Mouse (Mus musculus) lung, postnatal 0 days (tissue): ENCODE measurements at regions not wholly inside any gene's neighbourhood (a gene's known extent, or its start where the extent isn't known, plus 50 kb on each side); places are given as distances from the start of the nearest gene placed in this dataset.

ENCODE experiments used
- ATAC-seq: fragments of 200-750 bp; cut with Nextera tagmentation; 2 replicates; pipeline ENCODE4 v1.8.0; 2017; ENCODE audit warnings: moderate library complexity
- DNase-seq: peaks from one replicate; pipeline ENCODE4 v3.0.0-alpha.2; 2016; ENCODE audit warnings: low spot score
- H3K27ac ChIP-seq: fragments of 300-500 bp; sonication (generic); 2 replicates; pipeline ENCODE4 v1.5.1; 2014; ENCODE audit warnings: antibody characterized with exemption, mild to moderate bottlenecking, low read length, mixed read lengths
- H3K27me3 ChIP-seq: fragments of 300-500 bp; sonication (generic); replicated peaks from 2 replicates; pipeline ENCODE4 v1.6.1; 2014; ENCODE audit warnings: low read length, mixed read lengths; ENCODE audit not compliant: insufficient read depth
- H3K36me3 ChIP-seq: fragments of 300-500 bp; sonication (generic); 2 replicates; pipeline ENCODE4 v1.6.1; 2014; ENCODE audit warnings: low read length, mixed read lengths; ENCODE audit not compliant: insufficient read depth
- H3K4me1 ChIP-seq: fragments of 300-500 bp; sonication (generic); 2 replicates; pipeline ENCODE4 v1.6.1; 2014; ENCODE audit warnings: antibody characterized with exemption, low read depth, low read length, mixed read lengths; ENCODE audit not compliant: insufficient read depth
- H3K4me2 ChIP-seq: fragments of 300-500 bp; sonication (generic); replicated peaks from 2 replicates; pipeline ENCODE4 v1.6.1; 2014; ENCODE audit warnings: low read depth, mild to moderate bottlenecking, low read length, moderate library complexity, mixed read lengths
- H3K4me3 ChIP-seq: fragments of 300-500 bp; sonication (generic); 2 replicates; pipeline ENCODE4 v1.5.1; 2014; ENCODE audit warnings: low read depth, low read length
- H3K9ac ChIP-seq: fragments of 300-500 bp; sonication (generic); replicated peaks from 2 replicates; pipeline ENCODE4 v1.6.1; 2014; ENCODE audit warnings: low read depth, mild to moderate bottlenecking
- H3K9me3 ChIP-seq: fragments of 300-500 bp; sonication (generic); 2 replicates; pipeline ENCODE4 v1.6.1; 2016; ENCODE audit warnings: low read length, mixed read lengths
- CTCF ChIP-seq: IDR thresholded peaks from 2 replicates; pipeline ENCODE4 v1.5.1; 2016; ENCODE audit warnings: antibody characterized with exemption, mild to moderate bottlenecking
- EP300 ChIP-seq: IDR thresholded peaks from 2 replicates; pipeline ENCODE4 v1.6.1; 2016; ENCODE audit warnings: antibody characterized with exemption, mild to moderate bottlenecking, control low read depth
- WGBS: fragments of 180-500 bp; shearing (Covaris S2); extraction: QIAGEN DNeasy Blood & Tissue Kit; methylation state at CpG from one replicate; pipeline ENCODE4 v1.1.7; 2014; 5-methylcytosine and 5-hydroxymethylcytosine counted together

GRCm38 (mm10) chr2:115467936-115468335, 113.6 kb upstream of the BC052040 start:
- TF ChIP-seq EP300, result no peak
- no peak for TF ChIP-seq CTCF
- no peak overlapping the region for H3K9ac ChIP-seq
- H3K36me3 ChIP-seq, result no peaks in the 10 kb centered on the region
- H3K27ac ChIP-seq, result no peak overlapping the region
- ATAC-seq (no peak), DNase-seq (no peak)
- H3K4me1 ChIP-seq, result no peaks in the 10 kb centered on the region
- H3K9me3 ChIP-seq, result no peaks in the 10 kb centered on the region
- H3K27me3 ChIP-seq, result no peaks in the 10 kb centered on the region
- 76% methylated on average over 6 of the region's 6 CpGs for WGBS
- H3K4me2 ChIP-seq, result no peak overlapping the region
- H3K4me3 ChIP-seq, result no peak overlapping the region

- ATAC-seq (no peak), DNase-seq (no peak)
- no peaks in the 10 kb centered on the region for H3K9me3 ChIP-seq
- H3K9ac ChIP-seq, result no peak overlapping the region
- H3K4me2 ChIP-seq, result no peak overlapping the region
- no peak for TF ChIP-seq CTCF
- TF ChIP-seq EP300, result no peak
- 65% methylated on average over 7 of the region's 7 CpGs for WGBS
- no peaks in the 10 kb centered on the region for H3K27me3 ChIP-seq
- H3K4me3 ChIP-seq, result no peak overlapping the region
- H3K4me1 ChIP-seq, result no peaks in the 10 kb centered on the region
- no peaks in the 10 kb centered on the region for H3K36me3 ChIP-seq
- H3K27ac ChIP-seq, result no peak overlapping the region
Measured at GRCm38 (mm10) chr2:115468471-115468909, 113.0 kb upstream of the BC052040 start.

GRCm38 (mm10) chr2:115469165-115469821, 112.2 kb upstream of the BC052040 start:
- 67% methylated on average over 6 of the region's 6 CpGs for WGBS
- H3K4me1 ChIP-seq, result no peaks in the 10 kb centered on the region

GRCm38 (mm10) chr2:115472393-115472792, 109.1 kb upstream of the BC052040 start:
- ATAC-seq (no peak), DNase-seq (peak; percentile 47)
- Histone ChIP-seq H3K9ac (no peak overlapping the region), H3K4me3 (no peak overlapping the region), H3K4me1 (no peaks in the 10 kb centered on the region), H3K27me3 (no peaks in the 10 kb centered on the region), H3K36me3 (no peaks in the 10 kb centered on the region), H3K4me2 (no peak overlapping the region), H3K9me3 (no peaks in the 10 kb centered on the region), H3K27ac (no peak overlapping the region)
- WGBS, result 59% methylated on average over 2 of the region's 2 CpGs
- no peak for TF ChIP-seq EP300
- no peak for TF ChIP-seq CTCF

More at GRCm38 (mm10) chr2:115469165-115469821, 112.2 kb upstream of the BC052040 start:
- Histone ChIP-seq H3K4me3 (no peak overlapping the region), H3K4me2 (no peak overlapping the region), H3K9ac (no peak overlapping the region), H3K9me3 (no peaks in the 10 kb centered on the region), H3K36me3 (no peaks in the 10 kb centered on the region), H3K27me3 (no peaks in the 10 kb centered on the region), H3K27ac (no peak overlapping the region)
- ATAC-seq (no peak), DNase-seq (no peak)
- TF ChIP-seq CTCF, result no peak
- TF ChIP-seq EP300, result no peak

- H3K4me3 ChIP-seq, result no peak overlapping the region
- WGBS, result 52% methylated on average over 13 of the region's 13 CpGs
- no peak overlapping the region for H3K9ac ChIP-seq
- DNase-seq (peak; percentile 85), ATAC-seq (peak; percentile 95)
- H3K27me3 ChIP-seq, result no peaks in the 10 kb centered on the region
- H3K27ac ChIP-seq, result no peak overlapping the region
- H3K4me2 ChIP-seq, result peak overlapping the region; percentile 19; the same call in 1 of the 2 replicates
- H3K36me3 ChIP-seq, result no peaks in the 10 kb centered on the region
- no peaks in the 10 kb centered on the region for H3K4me1 ChIP-seq
- TF ChIP-seq EP300 (no peak), CTCF (no peak)
- no peaks in the 10 kb centered on the region for H3K9me3 ChIP-seq
Measured at GRCm38 (mm10) chr2:115483418-115484288, 97.9 kb upstream of the BC052040 start.

GRCm38 (mm10) chr2:115488465-115488864, 93.1 kb upstream of the BC052040 start:
- Histone ChIP-seq H3K4me1 (no peaks in the 10 kb centered on the region), H3K9ac (no peak overlapping the region), H3K36me3 (no peaks in the 10 kb centered on the region), H3K4me2 (no peak overlapping the region), H3K4me3 (no peak overlapping the region), H3K27ac (no peak overlapping the region), H3K9me3 (no peaks in the 10 kb centered on the region), H3K27me3 (no peaks in the 10 kb centered on the region)
- ATAC-seq (no peak), DNase-seq (no peak)
- no peak for TF ChIP-seq CTCF
- no peak for TF ChIP-seq EP300
- WGBS, result 53% methylated on average over 4 of the region's 4 CpGs
